12 mouse cellular contexts compared by ENCODE assay signal in genomic region chr6:15738331-15738943, GRCm38 (mm10). TPM values are rescaled to one million over a fixed set of nuclear protein-coding genes. Genes with fewer than 3 reads are reported as not detected.
DNase-seq lines count a peak whose midpoint lies in the region; ATAC-seq and TF ChIP-seq lines count a peak whose summit lies in the region.
"Had no signal": no experiment of that assay in that cellular context is flagged by ENCODE, and none has a peak within 500 bp of the region (broad histone marks: within the 10 kb centered on the region; RNA-seq: fewer than 3 reads in every experiment).

No protein-coding gene starts in this region.

- no peak for DNase-seq in heart, adult 2 months
- DNase-seq in kidney, postnatal 0 days (ENCODE audit: low spot score) = no peak
- DNase-seq in kidney, adult 18-20 months = no peak
- no peak for DNase-seq in layer of hippocampus, adult 9-10 months (ENCODE audit: low spot score)
- no peak for DNase-seq in left cerebral cortex, postnatal 36 days (ENCODE audit: low spot score in 2 of 2)
- DNase-seq: cerebellum, adult 11-12 months had no signal

- no peak for TF ChIP-seq CTCF in heart, adult 2 months (IDR thresholded peaks at IDR 0.05)
- no peak for TF ChIP-seq CTCF in kidney, postnatal 0 days (IDR thresholded peaks at IDR 0.05; ENCODE audit: low read depth)
- TF ChIP-seq CTCF in bone marrow macrophage, adult 2 months (IDR thresholded peaks at IDR 0.05; ENCODE audit: low read depth, low read length) = no peak

- no peak overlapping the region for H3K27ac ChIP-seq in heart, embryonic 11.5 days (ENCODE audit: low read depth, low read length)
- H3K27ac ChIP-seq in heart, adult 2 months = no peak overlapping the region
- H3K27ac ChIP-seq in kidney, postnatal 0 days = no peak overlapping the region
- peak overlapping the region; percentile 52 for H3K27ac ChIP-seq in bone marrow macrophage, adult 2 months (ENCODE audit: insufficient read depth, low read depth, low read length)
- H3K27ac ChIP-seq in macrophage = peak overlapping the region; percentile 48
- H3K27ac ChIP-seq: hindbrain, embryonic 14.5 days; limb, embryonic 13.5 days; neural tube, embryonic 13.5 days had no signal

- peaks cover 5% of the 10 kb centered on the region for H3K79me2 ChIP-seq in heart, adult 2 months (replicated peaks; ENCODE audit: control insufficient read depth, insufficient read depth, low read length)
- H3K79me2 ChIP-seq in macrophage (ENCODE audit: inconsistent target) = peaks cover 100% of the 10 kb centered on the region

- 0 out of 2 replicates have a peak, but pooled peaks have one; percentile 35 for ATAC-seq in heart, embryonic 11.5 days (replicated peaks; ENCODE audit: insufficient number of reproducible peaks, low FRiP score, low TSS enrichment)
- peak; percentile 36; the same call in 1 of the 2 replicates for ATAC-seq in kidney, postnatal 0 days (replicated peaks; ENCODE audit: low FRiP score, low read depth)

- no peak overlapping the region for H3K4me3 ChIP-seq in heart, embryonic 11.5 days (ENCODE audit: low read depth, low read length)
- no peak overlapping the region for H3K4me3 ChIP-seq in heart, adult 2 months
- H3K4me3 ChIP-seq in kidney, postnatal 0 days (replicated peaks; ENCODE audit: low read depth, low read length) = no peak overlapping the region
- H3K4me3 ChIP-seq in bone marrow macrophage, adult 2 months (ENCODE audit: insufficient read depth, low read length) = no peak overlapping the region
- H3K4me3 ChIP-seq in macrophage (ENCODE audit: inconsistent target) = no peak overlapping the region
- H3K4me3 ChIP-seq: limb, embryonic 13.5 days; neural tube, embryonic 13.5 days had no signal

- no peak overlapping the region for H3K9ac ChIP-seq in heart, embryonic 11.5 days (ENCODE audit: low read depth, low read length)
- H3K9ac ChIP-seq in heart, adult 2 months (ENCODE audit: low read depth, low read length) = no peak overlapping the region
- no peak overlapping the region for H3K9ac ChIP-seq in kidney, postnatal 0 days (ENCODE audit: low read depth, low read length)
- H3K9ac ChIP-seq: hindbrain, embryonic 14.5 days; limb, embryonic 13.5 days; neural tube, embryonic 13.5 days had no signal

- WGBS in heart, embryonic 11.5 days (ENCODE audit: insufficient replicate concordance) = 38% methylated on average over 5 of the region's 5 CpGs
- 60% methylated on average over 5 of the region's 5 CpGs for WGBS in heart, adult 2 months
- WGBS in kidney, postnatal 0 days = 47% methylated on average over 5 of the region's 5 CpGs
- 56% methylated on average over 5 of the region's 5 CpGs for WGBS in macrophage (ENCODE audit: missing documents)

- TF ChIP-seq POLR2A in heart, adult 2 months (IDR thresholded peaks at IDR 0.05; ENCODE audit: insufficient read depth, low read depth, low read length) = no peak
- no peak for TF ChIP-seq POLR2A in bone marrow macrophage, adult 2 months (IDR thresholded peaks at IDR 0.05; ENCODE audit: borderline replicate concordance, low read depth, low read length)

- H3K36me3 ChIP-seq in heart, embryonic 11.5 days (ENCODE audit: control insufficient read depth, insufficient read depth, low read length) = 0 out of 2 replicates have a peak, but pooled peaks cover 3% of the 10 kb centered on the region
- peaks cover 36% of the 10 kb centered on the region for H3K36me3 ChIP-seq in heart, adult 2 months (ENCODE audit: control insufficient read depth, insufficient read depth, low read length)
- H3K36me3 ChIP-seq in kidney, postnatal 0 days (ENCODE audit: insufficient read depth, low read length) = no peaks in the 10 kb centered on the region
- H3K36me3 ChIP-seq in macrophage (ENCODE audit: inconsistent target) = peaks cover 51% of the 10 kb centered on the region; the same call in 1 of the 2 replicates
- H3K36me3 ChIP-seq: neural tube, embryonic 13.5 days had no signal

- H3K27me3 ChIP-seq in heart, embryonic 11.5 days (ENCODE audit: control insufficient read depth, insufficient read depth, low read length) = no peaks in the 10 kb centered on the region
- no peaks in the 10 kb centered on the region for H3K27me3 ChIP-seq in heart, adult 2 months (ENCODE audit: control insufficient read depth, insufficient read depth, low read length)
- no peaks in the 10 kb centered on the region for H3K27me3 ChIP-seq in kidney, postnatal 0 days (ENCODE audit: insufficient read depth, low read length)
- H3K27me3 ChIP-seq: limb, embryonic 13.5 days; neural tube, embryonic 13.5 days had no signal

- no peak for TF ChIP-seq EP300 in heart, adult 2 months (IDR thresholded peaks at IDR 0.05; ENCODE audit: insufficient read depth, low read depth, low read length)

- no peak overlapping the region for H3K4me2 ChIP-seq in heart, embryonic 11.5 days
- H3K4me2 ChIP-seq in kidney, postnatal 0 days (ENCODE audit: low read length) = no peak overlapping the region
- H3K4me2 ChIP-seq: hindbrain, embryonic 14.5 days; limb, embryonic 13.5 days; neural tube, embryonic 13.5 days had no signal

- H3K4me1 ChIP-seq in heart, embryonic 11.5 days (ENCODE audit: control insufficient read depth, insufficient read depth, low read length) = peaks cover 8% of the 10 kb centered on the region
- H3K4me1 ChIP-seq in heart, adult 2 months (ENCODE audit: control insufficient read depth, insufficient read depth, low read length) = peaks cover 14% of the 10 kb centered on the region
- 0 out of 2 replicates have a peak, but pooled peaks cover 7% of the 10 kb centered on the region for H3K4me1 ChIP-seq in kidney, postnatal 0 days (replicated peaks; ENCODE audit: insufficient read depth, low read length)
- peaks cover 30% of the 10 kb centered on the region for H3K4me1 ChIP-seq in bone marrow macrophage, adult 2 months (ENCODE audit: control insufficient read depth, insufficient read depth, low read length)
- H3K4me1 ChIP-seq: neural tube, embryonic 13.5 days had no signal

- H3K9me3 ChIP-seq in heart, embryonic 11.5 days (replicated peaks; ENCODE audit: control insufficient read depth, low read length) = no peaks in the 10 kb centered on the region
- H3K9me3 ChIP-seq in kidney, postnatal 0 days (replicated peaks; ENCODE audit: low read length) = no peaks in the 10 kb centered on the region
- H3K9me3 ChIP-seq: limb, embryonic 13.5 days; neural tube, embryonic 13.5 days had no signal

- intact Hi-C loops in heart, adult 2 months (cut with DNase I) = loop anchor here (5.0 kb wide), 1 partner anchor 541 kb away; no protein-coding TSS in a partner anchor
- intact Hi-C loops in left cerebral cortex, postnatal 36 days (cut with DNase I) = no loop called here

RNA-seq across cellular contexts. Expression of gene Mdfic, which starts 18.0 kb away (rescaled TPM):
- 7.4 and 8.1 TPM in 2 replicates for polyA plus RNA-seq in heart, embryonic 11.5 days (2014; fragmentation: Nextera tagmentation; extraction: Ambion mirVana)
- total RNA-seq in heart, adult 2 months (2021) = 10 to 100 TPM; 14.5 to 15.3 TPM
- 5.3 and 10.3 TPM in 2 replicates for polyA plus RNA-seq in heart, adult 2 months (2012; rRNA removed)
- 4.4 and 4.6 TPM in 2 replicates for polyA plus RNA-seq in kidney, postnatal 0 days (2015; fragmentation: Nextera tagmentation; extraction: Ambion mirVana)
- 107 and 110 TPM in 2 replicates for polyA plus RNA-seq in bone marrow macrophage, adult 2 months (2012; ENCODE audit: insufficient read depth, insufficient read length, missing spikeins)
- 1,000 to 10,000 TPM in 3 of 26 experiments, 100 to 1,000 TPM in 23; 207 to 1,244 (median 399) TPM for total RNA-seq in macrophage (2018; cell fraction: chromatin; rRNA removed)
- 100 to 1,000 TPM; 164 to 281 (median 201) TPM for total RNA-seq in macrophage (2018; cell fraction: cytosol; rRNA removed)
- total RNA-seq in macrophage (2018; cell fraction: nucleus; rRNA removed) = 100 to 1,000 TPM; 193 to 717 (median 422) TPM
- polyA plus RNA-seq in macrophage (2018) = 136 to 190 TPM (median 180 TPM) in 3 replicates
- 1 to 10 TPM; 2.7 to 2.8 TPM for total RNA-seq in left cerebral cortex, postnatal 36 days (2021)

Comparison
In these comparisons a context has a peak if more than half of its experiments do, and no peak if none do; other contexts are left out.
1. H3K27ac ChIP-seq: peak in bone marrow macrophage, adult 2 months (single experiment) and macrophage (single experiment); none in heart, embryonic 11.5 days (single experiment), heart, adult 2 months (single experiment) and kidney, postnatal 0 days (single experiment).